Mouse (Mus musculus) gastrocnemius, postnatal 25 days (tissue): Measurements from ENCODE around the gene Gm3435. TPM values are rescaled to one million over a fixed set of nuclear protein-coding genes. Genes with fewer than 3 reads are reported as not detected.
A peak's percentile ranks its signal among the peaks of the same experiment; 100 is the strongest.
"Not testable (repeated sequence)": the region's sequence is repeated elsewhere in the genome, so short reads cannot be mapped to it uniquely, and the experiment has no call there.

ENCODE experiments used
- DNase-seq: peaks from one replicate; pipeline ENCODE4 v3.0.0; 2022
- total RNA-seq, 2 experiments: library from RNA; stranded (reverse); gene quantifications; 1 replicate in 1 of 2; 2 replicates in 1 of 2; pipeline ENCODE4 v1.2.3; 2021

The Gm3435 gene
- total RNA-seq, 2 experiments from 2014 or later, result 1.9 to 2.3 TPM

- DNase-seq, result not testable (repeated sequence)
Observed at GRCm38 (mm10) chr17:15040455-15040854, 30.5 kb downstream of the Gm3435 start.

- peak; percentile 46 for DNase-seq
Observed at GRCm38 (mm10) chr17:15041175-15041729, 31.3 kb downstream of the Gm3435 start, which contains the start of the genes Ermard, Tcte3 and Gm3448. TSS of gene Ermard (plus strand) at chr17:15041208. TSS of gene Tcte3 (minus strand) at chr17:15041488. TSS of gene Gm3448 (minus strand) at chr17:15041537.

- not testable (repeated sequence) for DNase-seq
Observed at GRCm38 (mm10) chr17:15050338-15050737, 40.4 kb downstream of the Gm3435 start.

- DNase-seq, result not testable (repeated sequence)
Observed at GRCm38 (mm10) chr17:15052766-15053165, 42.8 kb downstream of the Gm3435 start.

- not testable (repeated sequence) for DNase-seq
Observed at GRCm38 (mm10) chr17:15053183-15053828, 43.3 kb downstream of the Gm3435 start.

- DNase-seq, result peak; percentile 4
Observed at GRCm38 (mm10) chr17:15053829-15054200, 43.8 kb downstream of the Gm3435 start.

- DNase-seq, result no peak
Observed at GRCm38 (mm10) chr17:15055925-15056324, 45.9 kb downstream of the Gm3435 start.

- no peak for DNase-seq
Observed at GRCm38 (mm10) chr17:15058161-15058591, 48.2 kb downstream of the Gm3435 start.

GRCm38 (mm10) chr17:15059646-15060045 lies 49.7 kb downstream of the Gm3435 start:
- DNase-seq, result no peak

- DNase-seq, result no peak
Observed at GRCm38 (mm10) chr17:15060356-15060755, 50.4 kb downstream of the Gm3435 start.

- DNase-seq, result peak; percentile 51
Observed at GRCm38 (mm10) chr17:15065391-15066024, 55.5 kb downstream of the Gm3435 start.

GRCm38 (mm10) chr17:15066066-15066465 lies 56.1 kb downstream of the Gm3435 start:
- DNase-seq, result no peak

GRCm38 (mm10) chr17:15066911-15067310 lies 56.9 kb downstream of the Gm3435 start:
- DNase-seq, result no peak

- DNase-seq, result no peak
Observed at GRCm38 (mm10) chr17:15068040-15068792, 58.2 kb downstream of the Gm3435 start.

- DNase-seq, result no peak
Observed at GRCm38 (mm10) chr17:15069124-15069523, 59.1 kb downstream of the Gm3435 start.

Other genes starting within 250 kb of the Gm3435 start
- gene Wdr27, start 67.0 kb upstream of the Gm3435 start, total RNA-seq, result 1 to 10 TPM in 1 of 2 experiments, under 1 TPM in 1; 0.83 to 2.1 TPM
- gene 1600012H06Rik, start 67.0 kb upstream of the Gm3435 start, total RNA-seq, result 1 to 10 TPM; 7.0 to 9.0 TPM
- 10 to 100 TPM; 44.2 to 46.5 TPM for gene Phf10, start 48.9 kb upstream of the Gm3435 start, total RNA-seq
- 1 to 10 TPM; 1.5 to 3.6 TPM for gene 9030025P20Rik, start 31.7 kb upstream of the Gm3435 start, total RNA-seq
- gene Gm3417, start 31.4 kb upstream of the Gm3435 start, total RNA-seq, result not detected
- gene Ermard, start 31.0 kb downstream of the Gm3435 start, total RNA-seq, result 10 to 100 TPM; 19.2 to 19.8 TPM
- not detected for gene Tcte3, start 31.3 kb downstream of the Gm3435 start, total RNA-seq
- under 1 TPM; 0.69 to 0.72 TPM for gene Gm3448, start 31.4 kb downstream of the Gm3435 start, total RNA-seq